Mouse (Mus musculus): Measurements from ENCODE around the gene Grid2ip. TPM values are rescaled to one million over a fixed set of nuclear protein-coding genes. Genes with fewer than 3 reads are reported as not detected.

Gene Grid2ip
- total RNA-seq (2015) (not detected in 2 replicates), total RNA-seq (2017) (not detected in 2 replicates)

DNA sequence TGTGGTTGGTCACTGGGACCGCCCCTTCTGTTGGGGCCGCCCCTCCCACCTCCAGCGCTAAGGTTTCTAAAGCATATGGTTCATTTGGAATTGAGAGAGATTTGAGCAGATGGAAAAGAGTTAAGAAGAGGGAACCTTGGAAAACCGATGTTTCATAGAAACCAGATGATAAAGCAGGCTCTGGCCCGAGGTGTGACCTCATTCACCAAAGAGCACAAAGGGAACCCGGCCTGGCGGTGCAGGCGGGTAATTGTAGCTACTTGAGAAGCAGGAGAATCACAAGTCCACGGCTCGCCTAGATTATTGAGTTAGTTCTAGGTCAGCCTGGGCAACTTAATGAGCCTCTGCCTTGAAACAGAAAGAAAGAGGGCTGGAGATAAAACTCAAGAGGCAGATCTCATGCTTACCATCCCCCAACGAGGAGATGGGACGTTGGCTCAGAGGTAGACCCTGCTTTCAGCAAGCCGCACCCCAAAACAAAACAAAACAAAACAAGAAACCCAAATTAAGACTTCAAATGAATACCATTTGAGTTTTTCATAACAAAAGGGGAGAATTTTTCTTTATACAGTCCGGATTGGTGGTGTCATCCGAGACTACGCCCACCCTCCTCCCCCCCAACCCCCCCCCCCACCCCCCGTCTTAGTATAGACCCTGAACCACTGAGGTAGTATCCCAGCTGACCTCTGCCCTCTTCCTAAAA lies at the start of gene Grid2ip:
TSS of gene Grid2ip (plus strand) at position 653 of the 703 bp plus-strand sequence.
- ATAC-seq (ENCODE audit: poor library complexity, severe bottlenecking) = no peak

DNA sequence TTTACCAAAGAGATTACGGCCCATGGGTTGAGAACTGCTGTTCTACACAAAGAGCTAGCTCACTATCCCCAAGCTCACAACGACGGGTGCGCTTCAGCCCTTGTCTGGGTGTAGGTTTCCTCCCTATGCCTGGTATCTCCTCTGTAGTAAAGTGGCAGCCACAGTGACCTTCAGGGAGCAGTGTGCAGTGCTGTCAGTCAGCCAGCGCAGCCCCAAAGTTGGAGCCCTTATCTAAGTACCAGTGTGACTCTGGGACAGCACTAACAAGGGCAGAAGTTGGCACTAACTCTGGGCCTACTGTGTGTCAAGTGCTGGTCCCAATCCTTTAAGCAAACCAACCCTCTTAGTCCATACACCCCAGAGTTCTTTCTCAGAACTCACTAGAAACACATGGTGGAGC lies 48.3 kb upstream of the Grid2ip start:
- ATAC-seq (ENCODE audit: poor library complexity, severe bottlenecking) = no peak

DNA sequence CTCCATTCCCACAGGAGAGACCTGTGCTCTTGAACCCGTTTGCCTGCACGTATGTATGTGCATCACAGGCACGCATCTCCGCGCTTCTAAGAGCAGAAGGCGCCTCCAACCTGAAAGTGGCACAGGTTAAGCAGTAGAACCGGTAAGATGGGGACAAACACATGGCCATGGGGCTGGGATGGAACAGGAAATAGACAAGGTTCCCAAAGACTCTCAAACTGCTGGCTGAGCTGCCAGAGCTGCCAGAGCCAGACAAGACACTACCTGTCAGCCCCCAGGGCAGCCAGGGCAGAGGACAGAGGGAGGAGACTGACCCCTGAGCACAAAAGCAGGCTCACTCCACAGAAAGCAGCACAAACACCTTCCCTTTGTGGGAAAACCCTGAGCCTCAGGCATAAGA lies 47.2 kb upstream of the Grid2ip start:
- no peak for ATAC-seq (ENCODE audit: poor library complexity, severe bottlenecking)

DNA sequence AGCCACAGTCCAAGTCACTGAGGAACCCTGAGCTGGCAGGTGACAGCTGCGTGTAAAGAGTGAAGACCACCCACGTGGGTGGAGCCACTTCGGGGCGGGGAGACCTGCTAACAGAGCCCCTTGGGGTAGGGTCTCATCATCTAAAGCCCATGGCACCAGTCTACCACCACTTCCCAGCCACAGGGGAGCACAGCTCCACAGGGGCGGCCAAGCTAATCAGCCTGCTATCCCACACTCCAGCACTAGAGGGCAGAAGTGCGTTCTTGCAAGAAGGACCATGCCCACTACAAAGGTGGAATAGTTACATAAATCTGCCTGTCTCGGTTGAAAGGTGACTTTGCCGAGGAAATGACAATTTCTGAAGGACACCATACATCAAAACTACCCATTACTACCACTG lies 45.3 kb upstream of the Grid2ip start:
- peak; percentile 67 for ATAC-seq (ENCODE audit: poor library complexity, severe bottlenecking)

DNA sequence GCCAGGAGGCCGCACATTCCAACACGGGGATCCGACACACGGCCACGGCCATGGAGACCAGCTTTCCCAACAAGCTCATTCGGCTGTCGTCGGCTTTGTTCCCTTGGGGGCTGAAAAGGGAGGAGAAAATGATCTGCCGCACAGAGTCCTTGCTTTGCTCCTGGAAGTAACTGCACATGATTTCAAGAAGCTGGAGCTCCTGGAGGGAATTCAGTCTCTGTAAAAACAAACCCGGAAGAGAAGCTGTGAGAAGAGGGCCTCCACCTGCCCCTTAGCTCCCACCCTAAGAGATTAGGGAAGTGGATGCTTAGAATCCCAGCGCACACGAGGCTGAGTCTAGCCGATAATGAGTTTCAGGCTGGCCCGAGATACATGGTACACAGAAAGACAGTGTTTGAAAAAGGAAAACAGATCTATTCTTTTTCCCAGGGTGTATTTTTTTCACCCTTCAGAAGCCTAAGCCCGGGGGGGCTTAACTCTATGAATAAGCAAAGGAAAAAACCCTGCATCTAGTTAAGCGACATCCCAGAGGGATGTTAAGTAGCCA lies 42.9 kb upstream of the Grid2ip start:
- no peak for ATAC-seq (ENCODE audit: poor library complexity, severe bottlenecking)

DNA sequence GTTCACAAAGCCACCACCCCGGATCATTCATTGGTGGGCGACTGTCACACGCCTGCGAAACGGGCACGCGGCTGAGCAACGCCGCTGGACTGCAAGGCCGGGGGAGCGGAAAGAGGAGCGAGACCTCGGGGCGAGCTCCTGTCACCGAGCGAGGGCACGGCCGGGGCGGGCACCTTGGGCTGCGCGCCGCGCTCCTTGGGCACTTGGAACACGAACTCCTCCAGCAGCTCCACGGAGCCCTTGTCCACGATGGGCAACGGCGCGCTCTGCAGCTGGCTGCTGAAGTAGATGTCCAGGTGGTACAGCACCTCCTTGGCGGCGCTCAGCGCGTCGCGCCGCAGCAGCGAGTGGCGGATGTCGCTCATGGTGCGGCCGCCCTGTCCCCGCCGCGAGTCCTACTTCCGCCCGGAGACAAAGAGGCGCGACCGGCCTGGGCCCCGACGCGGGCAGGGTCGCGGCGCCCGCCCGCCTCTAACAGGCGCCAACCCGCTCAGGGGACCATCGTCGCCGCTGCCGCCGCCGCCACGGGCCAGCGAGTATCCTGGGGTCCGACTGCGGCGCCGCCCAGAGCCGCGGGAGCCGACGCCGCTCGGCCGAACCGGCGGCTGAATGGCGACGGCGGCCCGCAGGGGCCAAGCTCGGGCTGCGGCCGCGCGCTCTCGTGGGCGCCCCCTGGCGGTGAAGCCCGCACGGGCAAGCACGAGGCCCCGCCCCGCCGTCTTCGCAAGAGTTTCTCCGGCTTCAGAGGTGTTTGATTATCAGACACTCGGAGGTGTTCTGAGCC lies 42.2 kb upstream of the Grid2ip start, which contains the start of gene E130309D02Rik:
TSS of gene E130309D02Rik (minus strand) at position 631 of the 784 bp plus-strand sequence.
- peak; percentile 82 for ATAC-seq (ENCODE audit: poor library complexity, severe bottlenecking)

DNA sequence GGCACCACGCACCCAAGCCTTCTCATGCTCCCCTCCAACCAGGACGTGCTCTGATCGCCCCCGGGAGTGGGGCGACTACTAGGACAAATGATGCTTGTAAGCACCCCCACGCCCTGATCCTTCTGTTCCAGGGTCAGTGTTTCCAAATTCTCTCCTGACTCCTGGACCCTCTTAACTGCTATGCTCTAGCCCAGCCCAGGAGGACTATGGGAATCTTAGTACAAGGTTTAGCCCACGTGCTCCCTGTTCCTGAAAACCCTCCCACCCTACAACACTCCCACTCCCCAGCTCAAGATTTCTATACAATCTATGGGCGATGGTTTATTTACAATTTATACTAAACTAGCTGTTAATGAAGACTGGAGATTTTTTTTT lies 41.6 kb upstream of the Grid2ip start:
- no peak for ATAC-seq (ENCODE audit: poor library complexity, severe bottlenecking)

DNA sequence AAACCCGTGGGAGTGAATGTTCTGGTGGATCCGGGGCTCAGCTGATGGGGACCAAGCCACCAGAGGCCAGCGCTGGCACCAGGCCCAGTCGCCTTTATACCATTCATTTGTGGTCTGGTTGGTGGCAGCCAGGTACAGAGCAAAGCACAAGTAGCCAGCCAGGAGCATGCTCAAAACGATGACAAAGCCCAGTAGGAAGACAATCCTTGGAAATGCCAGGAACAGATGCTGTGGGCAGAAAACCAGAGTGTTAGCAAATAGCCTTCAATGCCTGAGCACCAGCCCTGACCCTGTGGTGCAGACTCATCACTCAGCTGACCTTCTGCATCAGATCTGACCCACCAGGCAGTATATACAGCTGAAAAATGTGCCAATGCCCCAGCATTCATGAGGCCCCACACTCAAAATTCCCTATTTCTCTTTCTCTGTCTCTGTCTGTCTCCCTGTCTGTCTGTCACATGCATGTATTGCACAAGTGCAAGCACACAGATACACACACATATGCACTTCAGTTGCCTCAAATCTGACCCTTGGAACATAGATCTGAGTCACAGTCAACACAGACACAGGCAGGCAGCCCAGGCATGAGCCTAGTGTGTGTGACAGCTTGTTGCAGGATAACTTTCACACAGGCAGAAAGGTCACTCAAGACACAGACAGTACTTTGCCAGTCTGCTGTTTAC lies 40.4 kb upstream of the Grid2ip start:
- ATAC-seq (ENCODE audit: poor library complexity, severe bottlenecking) = no peak

DNA sequence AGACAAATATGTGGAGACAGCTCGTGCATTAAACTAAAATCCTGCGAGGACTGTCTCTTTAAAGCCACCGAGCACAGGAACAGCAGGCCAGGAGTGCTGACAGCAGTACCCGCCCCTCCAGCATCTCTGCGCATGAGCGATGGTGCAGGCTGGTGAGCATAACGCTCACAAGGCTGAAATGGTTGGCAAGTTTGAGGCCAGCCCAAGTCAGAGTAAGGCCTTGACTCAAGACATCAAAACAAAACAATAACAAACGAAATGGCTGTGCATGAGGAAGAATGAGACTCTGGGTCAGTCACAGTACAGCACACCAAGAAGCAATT lies 39.9 kb upstream of the Grid2ip start:
- ATAC-seq (ENCODE audit: poor library complexity, severe bottlenecking) = no peak

DNA sequence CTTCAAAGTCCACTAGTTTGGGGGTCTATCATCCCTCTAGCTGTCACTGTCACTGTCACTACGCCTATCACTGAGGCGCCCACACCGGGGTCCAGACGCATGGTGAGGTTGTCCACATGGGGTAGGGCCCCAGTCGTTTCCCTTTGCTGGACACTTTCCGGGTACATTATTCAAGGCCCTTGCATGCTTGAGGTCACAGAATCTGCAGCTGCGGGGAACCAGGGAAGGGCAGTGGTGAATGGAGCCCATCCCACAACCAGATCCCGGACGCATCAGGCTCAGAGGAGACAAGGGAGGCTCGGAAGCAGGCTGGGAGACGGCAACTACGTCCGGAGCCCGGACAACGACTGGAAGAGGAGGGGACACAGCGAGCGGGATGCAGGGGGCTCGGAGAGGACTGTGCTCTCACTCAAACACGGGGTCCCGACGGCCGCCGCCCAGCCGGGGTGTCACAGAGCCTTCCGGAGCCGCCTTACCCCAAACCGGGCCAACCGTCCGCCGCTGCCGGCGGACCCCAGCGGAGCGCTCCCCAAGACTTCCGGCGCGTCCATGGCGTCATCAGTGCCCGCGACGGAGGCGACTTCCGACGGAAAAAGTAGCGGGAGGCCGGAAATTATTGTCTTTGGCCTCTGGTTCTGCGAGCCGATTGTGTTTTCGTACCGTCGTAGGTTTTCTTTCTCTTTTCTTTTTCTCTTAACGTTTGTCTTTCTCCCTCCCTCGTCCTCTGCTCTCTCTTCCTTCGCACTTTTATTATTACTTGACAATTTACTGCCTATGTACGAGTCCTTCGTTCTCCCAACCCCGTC lies 28.2 kb upstream of the Grid2ip start, which contains the start of gene Zdhhc4:
TSS of gene Zdhhc4 (minus strand) at position 567 of the 806 bp plus-strand sequence.
- peak; percentile 96 for ATAC-seq (ENCODE audit: poor library complexity, severe bottlenecking)

DNA sequence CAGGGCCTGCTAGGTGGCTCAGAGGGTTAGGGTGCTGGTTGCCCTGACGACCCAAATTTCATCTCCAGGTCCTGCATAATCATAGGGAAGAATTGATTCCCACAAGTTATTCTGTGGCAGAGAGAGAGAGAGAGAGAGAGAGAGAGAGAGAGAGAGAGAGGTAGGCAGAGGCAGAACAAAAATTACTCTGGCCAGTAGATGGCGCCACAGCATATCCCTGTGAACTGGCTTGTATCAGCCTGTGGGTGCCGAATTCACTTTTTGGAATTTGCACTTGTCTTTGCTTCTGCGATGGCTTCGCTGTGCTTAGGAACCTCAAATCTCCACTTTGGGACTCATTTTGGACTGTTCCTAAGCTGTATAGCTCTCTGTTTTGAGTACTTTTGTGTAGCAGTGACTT lies 23.3 kb upstream of the Grid2ip start:
- ATAC-seq (ENCODE audit: poor library complexity, severe bottlenecking) = peak; percentile 65

DNA sequence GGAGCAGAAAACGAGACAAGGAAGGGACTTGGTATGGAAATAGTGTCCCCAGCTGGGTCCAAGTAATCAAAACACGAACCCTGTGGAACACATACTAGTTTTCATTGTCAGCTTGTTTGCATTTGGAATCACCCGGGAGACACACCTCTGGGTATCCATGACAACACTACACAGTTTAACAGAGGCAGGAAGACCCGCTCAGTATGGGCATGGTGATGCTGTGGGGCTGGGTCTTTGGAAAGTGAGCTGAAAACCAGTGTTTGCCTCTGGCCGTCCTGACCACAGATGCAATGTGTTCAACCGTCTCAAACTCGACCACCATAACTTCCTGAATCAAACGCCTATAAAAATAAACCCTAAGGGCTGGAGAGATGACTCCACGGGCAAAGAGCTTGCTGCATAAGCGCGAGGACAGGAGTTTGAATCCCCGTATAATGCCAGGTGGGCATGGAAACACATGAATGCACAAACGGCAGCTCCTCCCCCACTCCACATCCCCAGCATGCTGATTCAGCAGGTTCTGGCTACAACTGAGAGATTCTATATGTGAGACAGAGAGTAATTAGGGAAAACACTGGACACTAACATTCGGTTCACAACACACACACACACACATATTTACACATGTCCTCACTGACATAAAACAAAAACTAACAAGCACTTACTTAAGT lies 22.6 kb upstream of the Grid2ip start:
- 0 out of 2 replicates have a peak, but pooled peaks have one; percentile 19 for ATAC-seq (ENCODE audit: poor library complexity, severe bottlenecking)

DNA sequence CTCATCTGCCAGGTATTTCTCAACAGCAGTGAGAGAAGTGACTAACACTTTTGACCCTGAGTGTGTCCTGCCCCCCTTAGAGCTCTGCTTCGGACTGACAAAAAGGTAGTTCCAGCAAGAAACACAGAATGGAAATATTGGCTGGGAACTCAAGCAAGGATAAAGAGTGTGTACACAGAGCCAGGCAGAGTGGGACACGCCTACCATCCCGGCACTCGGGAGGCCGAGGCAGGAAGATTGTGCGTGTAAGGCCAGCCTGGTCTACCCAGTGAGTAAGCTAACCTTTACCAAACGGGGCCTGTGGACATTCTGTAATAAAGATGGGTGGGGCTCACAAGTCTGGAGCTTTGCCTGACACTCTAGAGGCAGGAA lies 22.1 kb upstream of the Grid2ip start:
- no peak for ATAC-seq (ENCODE audit: poor library complexity, severe bottlenecking)

DNA sequence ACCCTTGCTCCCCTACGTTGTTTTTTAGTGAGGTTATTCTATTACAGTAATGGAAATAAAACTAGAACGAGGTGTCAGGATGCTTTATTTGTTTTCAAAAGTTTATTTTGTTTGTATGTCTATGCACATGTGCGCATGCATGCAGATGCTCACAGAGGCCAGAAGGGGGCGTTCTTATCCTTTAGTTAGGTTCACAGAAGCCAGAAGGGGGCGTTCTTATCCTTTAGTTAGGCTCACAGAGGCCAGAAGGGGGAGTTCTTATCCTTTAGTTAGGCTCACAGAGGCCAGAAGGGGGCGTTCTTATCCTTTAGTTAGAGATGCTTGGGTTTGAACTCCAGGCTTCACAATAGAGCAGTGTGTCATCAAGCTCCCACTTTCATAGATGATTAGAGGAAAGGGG lies 20.6 kb upstream of the Grid2ip start:
- no peak; the same call in 1 of the 2 replicates for ATAC-seq (ENCODE audit: poor library complexity, severe bottlenecking)

DNA sequence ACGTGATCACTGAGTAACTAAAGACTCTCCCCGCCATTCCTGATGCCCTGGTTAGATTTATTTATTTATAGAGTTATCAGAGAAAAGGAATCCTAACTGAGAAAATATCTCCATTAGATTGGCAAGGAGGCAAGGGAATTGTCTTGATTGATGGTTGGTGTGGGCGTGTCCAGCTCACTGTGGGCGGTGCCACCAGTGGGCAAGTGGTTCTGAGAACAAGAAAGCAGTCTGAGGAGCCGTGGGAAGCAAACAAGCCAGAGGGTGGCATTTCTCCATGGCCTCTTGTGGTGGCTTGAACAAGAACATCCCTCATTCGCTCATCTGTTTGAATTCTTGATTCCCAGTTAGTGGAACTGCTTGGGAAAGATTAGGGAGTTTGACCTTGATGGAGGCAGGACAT lies 17.5 kb upstream of the Grid2ip start:
- no peak for ATAC-seq (ENCODE audit: poor library complexity, severe bottlenecking)

DNA sequence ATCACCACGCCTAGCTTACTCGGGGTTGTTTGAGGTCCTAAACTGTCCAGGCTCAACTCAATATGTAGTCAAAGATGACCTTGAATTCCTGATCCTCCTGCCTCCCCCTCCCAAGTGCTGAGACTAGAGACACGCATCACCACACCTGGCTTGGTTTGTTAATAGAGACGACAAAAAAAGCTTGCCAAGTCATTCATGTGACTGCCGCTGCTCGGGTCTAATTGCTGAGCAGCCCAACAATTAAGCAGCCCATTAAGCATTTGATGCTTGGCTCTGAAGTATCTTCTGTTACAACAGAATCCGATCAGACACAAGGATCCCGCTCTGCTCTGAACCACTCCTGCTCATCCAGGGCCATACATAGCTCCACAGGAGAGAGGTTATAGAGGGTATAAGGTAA lies 10.8 kb upstream of the Grid2ip start:
- no peak for ATAC-seq (ENCODE audit: poor library complexity, severe bottlenecking)

DNA sequence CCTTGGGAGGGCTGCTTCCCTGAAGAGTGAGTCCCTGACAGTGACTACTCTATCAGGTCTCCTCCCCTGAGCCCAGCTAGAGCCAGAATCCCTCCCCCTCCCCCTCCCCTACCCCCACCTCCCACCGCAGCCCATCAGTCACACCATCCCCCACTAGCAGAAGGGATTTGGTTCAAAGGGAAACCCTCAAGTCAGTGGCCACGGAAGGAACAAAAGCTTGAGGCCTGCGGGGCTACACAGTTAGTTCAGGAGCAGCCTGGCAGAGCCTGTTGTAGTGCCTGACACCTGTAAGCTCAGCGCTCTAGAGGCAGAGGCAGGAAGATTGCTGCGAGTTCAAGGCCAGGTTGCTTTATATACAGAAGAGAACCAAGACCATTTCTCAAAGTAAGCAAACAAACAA lies 1.1 kb upstream of the Grid2ip start:
- ATAC-seq (ENCODE audit: poor library complexity, severe bottlenecking) = no peak

DNA sequence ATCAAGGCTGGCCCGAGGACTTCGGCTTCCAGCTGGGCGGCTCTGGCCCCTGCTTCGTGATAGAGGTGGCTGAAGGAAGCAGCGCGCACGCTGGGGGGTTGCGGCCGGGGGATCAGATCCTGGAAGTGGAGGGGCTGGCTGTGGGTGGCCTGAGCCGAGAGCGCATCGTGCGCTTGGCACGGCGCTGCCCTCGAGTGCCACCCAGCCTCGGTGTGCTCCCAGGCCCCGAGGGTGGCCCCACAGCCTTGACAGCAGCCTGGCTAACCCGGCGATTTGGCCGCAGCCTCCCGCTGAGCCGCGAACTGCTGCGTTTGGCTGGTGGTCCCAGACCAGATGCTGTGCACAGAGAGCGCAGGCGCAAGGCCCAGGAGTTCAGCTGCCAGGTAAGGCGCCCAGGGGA lies 426 bp downstream of the Grid2ip start:
- ATAC-seq (ENCODE audit: poor library complexity, severe bottlenecking) = no peak

DNA sequence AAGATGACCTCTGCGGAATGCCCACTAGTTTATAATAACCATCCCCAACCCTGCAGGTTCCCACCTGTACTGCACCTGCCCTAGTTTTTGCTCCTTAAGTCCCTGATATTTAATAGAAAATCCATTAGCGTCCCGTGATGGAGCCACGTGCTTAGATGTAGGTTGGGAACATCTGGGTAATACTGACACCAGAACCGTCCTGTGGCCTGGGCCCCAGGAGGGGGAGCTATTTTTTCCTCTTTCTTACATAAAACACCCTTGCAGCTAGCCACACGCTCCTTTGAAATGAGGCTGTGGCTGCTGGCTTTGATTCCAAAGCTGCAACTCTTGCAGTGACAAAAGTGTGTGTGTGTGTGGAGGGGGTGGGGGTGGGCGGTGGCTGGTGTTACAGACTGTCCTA lies 2.1 kb downstream of the Grid2ip start:
- no peak for ATAC-seq (ENCODE audit: poor library complexity, severe bottlenecking)

DNA sequence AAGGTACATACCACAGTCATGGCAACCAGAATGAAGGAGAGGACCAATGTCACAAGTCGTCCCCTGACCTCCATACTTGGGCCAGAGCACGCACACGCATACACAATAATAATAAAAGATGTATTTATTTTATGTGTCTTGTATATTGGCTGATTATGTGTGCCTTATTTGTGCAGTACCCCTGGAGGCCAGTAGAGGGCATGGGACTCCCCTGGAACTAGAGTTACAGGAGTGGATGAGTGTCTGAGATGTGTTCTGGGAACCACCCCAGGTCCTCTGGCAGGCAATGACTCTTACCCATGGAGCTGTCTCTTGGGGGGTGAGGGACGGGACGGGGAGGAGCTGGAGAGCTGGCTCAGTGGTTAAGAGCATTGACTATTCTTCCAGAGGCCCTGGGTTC lies 2.9 kb downstream of the Grid2ip start:
- ATAC-seq (ENCODE audit: poor library complexity, severe bottlenecking) = 0 out of 2 replicates have a peak, but pooled peaks have one; percentile 45

Data from megakaryocyte, adult 5-6 weeks (primary cell).